Mouse (Mus musculus): ENCODE results near the gene Slc25a21.

The Slc25a21 gene

GRCm38 (mm10) chr12:57016324-57016723 lies 180.9 kb downstream of the Slc25a21 start:
- DNase-seq = no peak

GRCm38 (mm10) chr12:57009010-57009409 lies 188.3 kb downstream of the Slc25a21 start:
- no peak for DNase-seq

- no peak for DNase-seq
Measured at GRCm38 (mm10) chr12:56986049-56986448, 211.2 kb downstream of the Slc25a21 start.

- DNase-seq = no peak
Measured at GRCm38 (mm10) chr12:56982066-56982626, 215.1 kb downstream of the Slc25a21 start.

- no peak for DNase-seq
Measured at GRCm38 (mm10) chr12:56975256-56975655, 222.0 kb downstream of the Slc25a21 start.

- DNase-seq = no peak
Measured at GRCm38 (mm10) chr12:56963236-56963635, 234.0 kb downstream of the Slc25a21 start.

GRCm38 (mm10) chr12:56959230-56960051 lies 237.8 kb downstream of the Slc25a21 start:
- DNase-seq = no peak

GRCm38 (mm10) chr12:56958244-56958643 lies 239.0 kb downstream of the Slc25a21 start:
- DNase-seq = no peak

- no peak for DNase-seq
Measured at GRCm38 (mm10) chr12:56951749-56952657, 245.3 kb downstream of the Slc25a21 start.

- DNase-seq = no peak
Measured at GRCm38 (mm10) chr12:56944265-56944664, 253.0 kb downstream of the Slc25a21 start.

- DNase-seq = no peak
Measured at GRCm38 (mm10) chr12:56940861-56941260, 256.4 kb downstream of the Slc25a21 start.

GRCm38 (mm10) chr12:56918145-56918544 lies 279.1 kb downstream of the Slc25a21 start:
- DNase-seq = no peak

- DNase-seq = no peak
Measured at GRCm38 (mm10) chr12:56906476-56906875, 290.8 kb downstream of the Slc25a21 start.

GRCm38 (mm10) chr12:56905652-56906305 lies 291.5 kb downstream of the Slc25a21 start:
- no peak for DNase-seq

GRCm38 (mm10) chr12:56905222-56905621 lies 292.1 kb downstream of the Slc25a21 start:
- no peak for DNase-seq

- no peak for DNase-seq
Measured at GRCm38 (mm10) chr12:56902774-56903456, 294.4 kb downstream of the Slc25a21 start.

- DNase-seq = no peak
Measured at GRCm38 (mm10) chr12:56897976-56898375, 299.3 kb downstream of the Slc25a21 start.

GRCm38 (mm10) chr12:56897221-56897937 lies 299.9 kb downstream of the Slc25a21 start:
- DNase-seq = no peak

GRCm38 (mm10) chr12:56894963-56895362 lies 302.3 kb downstream of the Slc25a21 start:
- no peak for DNase-seq

- no peak for DNase-seq
Measured at GRCm38 (mm10) chr12:56890891-56891726, 306.2 kb downstream of the Slc25a21 start.

GRCm38 (mm10) chr12:56877796-56878195 lies 319.5 kb downstream of the Slc25a21 start:
- no peak for DNase-seq

Data from cerebellum, adult 11-12 months (tissue).